Mouse (Mus musculus): Measurements from ENCODE around the gene Plcd3. TPM values are rescaled to one million over a fixed set of nuclear protein-coding genes. Genes with fewer than 3 reads are reported as not detected.

Plcd3 gene
- polyA plus RNA-seq, 1 experiment from 2014 or later = 3.1 TPM

DNA sequence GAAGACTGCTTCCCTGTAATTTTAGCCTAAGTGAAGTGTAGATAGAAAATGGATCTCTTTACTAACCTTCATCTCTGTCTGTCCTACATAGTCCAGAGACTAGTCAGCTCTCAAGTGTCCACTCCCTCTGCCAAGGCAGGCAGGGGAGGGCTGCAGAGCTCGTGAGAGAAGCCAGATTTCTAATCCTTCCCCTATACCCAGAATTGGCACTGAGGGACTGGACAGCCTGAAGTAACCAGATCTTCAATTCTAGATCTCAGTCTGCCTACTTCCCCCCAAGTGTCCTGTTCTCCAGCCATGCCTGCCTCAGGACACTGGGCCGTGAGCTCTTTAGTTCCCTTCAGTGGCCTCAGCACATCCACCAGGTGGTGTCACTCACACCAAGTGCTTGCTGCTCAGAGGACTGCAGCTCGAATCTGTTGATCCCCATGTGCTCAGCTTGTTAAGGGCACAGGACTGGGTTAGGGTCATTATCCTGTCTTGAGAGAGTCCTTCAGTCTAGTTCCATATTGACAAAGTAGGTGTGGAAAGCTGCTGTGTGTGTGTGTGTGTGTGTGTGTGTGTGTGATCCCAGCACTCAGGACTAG is 42.9 kb downstream of the Plcd3 start:
- Histone ChIP-seq H3K9me3 (ENCODE audit: control insufficient read depth, low read length) (no peaks in the 10 kb centered on the region), H3K9ac (ENCODE audit: low read length) (no peak overlapping the region), H3K4me2 (ENCODE audit: low read depth, low read length) (no peak overlapping the region), H3K4me3 (ENCODE audit: low read length) (no peak overlapping the region), H3K27me3 (ENCODE audit: control insufficient read depth, insufficient read depth, low read depth, low read length) (no peaks in the 10 kb centered on the region), H3K4me1 (replicated peaks; ENCODE audit: control insufficient read depth, insufficient read depth, low read length) (no peaks in the 10 kb centered on the region), H3K27ac (ENCODE audit: low read length) (no peak overlapping the region), H3K36me3 (ENCODE audit: control insufficient read depth, insufficient read depth, low read length) (peaks cover 39% of the 10 kb centered on the region)
- 75% methylated on average over 3 of the region's 3 CpGs for WGBS
- ATAC-seq (ENCODE audit: low read depth) = no peak

DNA sequence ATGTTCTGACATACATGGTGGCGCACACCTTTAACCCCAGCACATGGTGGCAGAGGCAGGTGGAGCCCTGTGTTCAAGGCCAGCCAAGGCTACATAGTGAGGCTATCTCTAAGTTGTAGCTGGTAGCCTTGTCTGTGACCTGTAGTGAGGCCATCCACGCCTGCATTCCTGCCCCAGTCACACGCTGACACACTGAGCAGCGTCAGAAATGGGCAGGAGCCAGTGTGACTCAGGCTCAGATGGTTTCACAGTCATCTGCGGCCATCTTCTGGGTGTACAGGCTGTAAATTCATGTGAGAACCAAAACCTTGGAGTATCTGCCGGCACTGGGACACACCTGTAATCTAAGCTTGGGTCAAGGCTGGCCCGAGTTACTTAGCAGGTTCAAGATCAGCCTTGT is 44.8 kb downstream of the Plcd3 start:
- H3K4me2 ChIP-seq (ENCODE audit: low read depth, low read length) = no peak overlapping the region
- no peak overlapping the region for H3K4me3 ChIP-seq (ENCODE audit: low read length)
- no peaks in the 10 kb centered on the region for H3K27me3 ChIP-seq (ENCODE audit: control insufficient read depth, insufficient read depth, low read depth, low read length)
- no peak overlapping the region for H3K9ac ChIP-seq (ENCODE audit: low read length)
- 96% methylated on average over 7 of the region's 7 CpGs for WGBS
- no peaks in the 10 kb centered on the region for H3K4me1 ChIP-seq (replicated peaks; ENCODE audit: control insufficient read depth, insufficient read depth, low read length)
- no peak for ATAC-seq (ENCODE audit: low read depth)
- H3K36me3 ChIP-seq (ENCODE audit: control insufficient read depth, insufficient read depth, low read length) = peaks cover 43% of the 10 kb centered on the region
- no peaks in the 10 kb centered on the region for H3K9me3 ChIP-seq (ENCODE audit: control insufficient read depth, low read length)
- no peak overlapping the region for H3K27ac ChIP-seq (ENCODE audit: low read length)

- 45% methylated on average over 6 of the region's 6 CpGs for WGBS
- no peak overlapping the region for H3K4me2 ChIP-seq (ENCODE audit: low read depth, low read length)
- 0 out of 2 replicates have a peak, but pooled peaks have one; percentile 41 for ATAC-seq (ENCODE audit: low read depth)
These were observed 46.7 kb downstream of the Plcd3 start for GRCm38 (mm10) chr11:103054798-103055197.

GRCm38 (mm10) chr11:103053191-103054076 is 48.0 kb downstream of the Plcd3 start:
- no peak overlapping the region for H3K9ac ChIP-seq (ENCODE audit: low read length)
- H3K4me3 ChIP-seq (ENCODE audit: low read length) = no peak overlapping the region
- peaks cover 41% of the 10 kb centered on the region for H3K36me3 ChIP-seq (ENCODE audit: control insufficient read depth, insufficient read depth, low read length)
- H3K27ac ChIP-seq (ENCODE audit: low read length) = no peak overlapping the region
- WGBS = 87% methylated on average over 18 of the region's 18 CpGs
- H3K27me3 ChIP-seq (ENCODE audit: control insufficient read depth, insufficient read depth, low read depth, low read length) = no peaks in the 10 kb centered on the region
- H3K4me1 ChIP-seq (replicated peaks; ENCODE audit: control insufficient read depth, insufficient read depth, low read length) = no peaks in the 10 kb centered on the region
- no peak overlapping the region for H3K4me2 ChIP-seq (ENCODE audit: low read depth, low read length)
- ATAC-seq (ENCODE audit: low read depth) = no peak
- no peaks in the 10 kb centered on the region for H3K9me3 ChIP-seq (ENCODE audit: control insufficient read depth, low read length)

More at GRCm38 (mm10) chr11:103054798-103055197, 46.7 kb downstream of the Plcd3 start:
- no peak overlapping the region for H3K9ac ChIP-seq (ENCODE audit: low read length)
- H3K4me1 ChIP-seq (replicated peaks; ENCODE audit: control insufficient read depth, insufficient read depth, low read length) = no peaks in the 10 kb centered on the region
- H3K27me3 ChIP-seq (ENCODE audit: control insufficient read depth, insufficient read depth, low read depth, low read length) = no peaks in the 10 kb centered on the region
- no peak overlapping the region for H3K4me3 ChIP-seq (ENCODE audit: low read length)
- no peaks in the 10 kb centered on the region for H3K9me3 ChIP-seq (ENCODE audit: control insufficient read depth, low read length)
- H3K36me3 ChIP-seq (ENCODE audit: control insufficient read depth, insufficient read depth, low read length) = peaks cover 45% of the 10 kb centered on the region
- H3K27ac ChIP-seq (ENCODE audit: low read length) = no peak overlapping the region

- Histone ChIP-seq H3K4me3 (ENCODE audit: low read length) (no peak overlapping the region), H3K9me3 (ENCODE audit: control insufficient read depth, low read length) (no peaks in the 10 kb centered on the region), H3K9ac (ENCODE audit: low read length) (no peak overlapping the region), H3K4me2 (ENCODE audit: low read depth, low read length) (no peak overlapping the region), H3K4me1 (replicated peaks; ENCODE audit: control insufficient read depth, insufficient read depth, low read length) (no peaks in the 10 kb centered on the region), H3K27ac (ENCODE audit: low read length) (no peak overlapping the region), H3K36me3 (ENCODE audit: control insufficient read depth, insufficient read depth, low read length) (peaks cover 33% of the 10 kb centered on the region), H3K27me3 (ENCODE audit: control insufficient read depth, insufficient read depth, low read depth, low read length) (no peaks in the 10 kb centered on the region)
- ATAC-seq (ENCODE audit: low read depth) = no peak
- 91% methylated on average over 6 of the region's 6 CpGs for WGBS
These were observed 49.4 kb downstream of the Plcd3 start for GRCm38 (mm10) chr11:103052078-103052477.

DNA sequence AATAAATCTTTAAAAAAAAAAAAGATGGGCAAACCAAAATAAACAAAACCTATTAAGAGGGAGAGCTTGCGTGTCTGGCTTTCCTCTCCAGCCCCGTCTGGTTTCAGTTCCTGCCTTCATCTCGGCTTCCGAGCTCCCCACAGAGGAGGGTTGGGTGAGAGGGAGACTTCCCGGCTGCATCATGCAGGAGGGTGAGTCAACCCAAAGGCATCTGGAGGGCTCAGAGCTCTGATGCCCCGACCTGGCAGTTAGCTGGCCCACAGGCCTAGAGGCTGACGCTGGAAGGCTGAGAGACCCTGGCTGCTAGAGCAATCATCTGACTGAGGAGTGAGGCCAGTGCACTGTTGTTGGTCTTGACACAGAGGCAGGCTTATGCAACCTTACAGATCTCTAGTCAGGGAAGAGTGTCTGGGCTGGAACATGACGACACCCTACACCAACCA is 50.2 kb downstream of the Plcd3 start:
- Histone ChIP-seq H3K36me3 (ENCODE audit: control insufficient read depth, insufficient read depth, low read length) (peaks cover 29% of the 10 kb centered on the region), H3K4me1 (replicated peaks; ENCODE audit: control insufficient read depth, insufficient read depth, low read length) (no peaks in the 10 kb centered on the region), H3K27me3 (ENCODE audit: control insufficient read depth, insufficient read depth, low read depth, low read length) (no peaks in the 10 kb centered on the region), H3K27ac (ENCODE audit: low read length) (peak overlapping the region; percentile 15; the same call in 1 of the 2 replicates), H3K4me2 (ENCODE audit: low read depth, low read length) (no peak overlapping the region), H3K9me3 (ENCODE audit: control insufficient read depth, low read length) (no peaks in the 10 kb centered on the region), H3K9ac (ENCODE audit: low read length) (no peak overlapping the region), H3K4me3 (ENCODE audit: low read length) (no peak overlapping the region)
- WGBS = 37% methylated on average over 8 of the region's 8 CpGs
- peak; percentile 54; the same call in 1 of the 2 replicates for ATAC-seq (ENCODE audit: low read depth)

DNA sequence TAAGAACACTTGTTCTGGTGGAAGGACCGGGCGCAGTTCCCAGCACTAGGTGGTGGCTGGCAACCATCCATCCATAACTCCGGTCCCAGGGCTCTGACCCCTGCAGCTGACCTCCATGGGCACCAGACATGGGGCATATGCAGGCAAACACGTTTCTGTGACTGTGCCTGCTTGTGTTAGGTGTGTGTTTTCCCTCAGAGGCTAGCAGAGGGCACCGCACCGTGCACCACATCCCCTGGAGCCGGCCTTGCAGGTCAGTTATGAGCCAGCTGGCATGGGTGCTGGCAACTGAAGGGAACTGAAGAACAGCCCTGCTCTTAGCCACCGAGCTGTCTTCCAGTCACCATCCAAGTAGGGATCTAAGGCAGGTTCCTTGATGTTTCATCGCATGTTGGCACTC is 51.3 kb downstream of the Plcd3 start:
- no peak for ATAC-seq (ENCODE audit: low read depth)
- Histone ChIP-seq H3K27ac (ENCODE audit: low read length) (no peak overlapping the region), H3K36me3 (ENCODE audit: control insufficient read depth, insufficient read depth, low read length) (peaks cover 29% of the 10 kb centered on the region), H3K27me3 (ENCODE audit: control insufficient read depth, insufficient read depth, low read depth, low read length) (no peaks in the 10 kb centered on the region), H3K9ac (ENCODE audit: low read length) (no peak overlapping the region), H3K9me3 (ENCODE audit: control insufficient read depth, low read length) (no peaks in the 10 kb centered on the region), H3K4me3 (ENCODE audit: low read length) (no peak overlapping the region), H3K4me2 (ENCODE audit: low read depth, low read length) (no peak overlapping the region), H3K4me1 (replicated peaks; ENCODE audit: control insufficient read depth, insufficient read depth, low read length) (no peaks in the 10 kb centered on the region)
- 85% methylated on average over 9 of the region's 9 CpGs for WGBS

GRCm38 (mm10) chr11:103049611-103050010 is 51.8 kb downstream of the Plcd3 start:
- no peak for ATAC-seq (ENCODE audit: low read depth)
- Histone ChIP-seq H3K4me1 (replicated peaks; ENCODE audit: control insufficient read depth, insufficient read depth, low read length) (no peaks in the 10 kb centered on the region), H3K9me3 (ENCODE audit: control insufficient read depth, low read length) (no peaks in the 10 kb centered on the region), H3K4me3 (ENCODE audit: low read length) (no peak overlapping the region), H3K27ac (ENCODE audit: low read length) (no peak overlapping the region), H3K27me3 (ENCODE audit: control insufficient read depth, insufficient read depth, low read depth, low read length) (no peaks in the 10 kb centered on the region), H3K36me3 (ENCODE audit: control insufficient read depth, insufficient read depth, low read length) (peaks cover 34% of the 10 kb centered on the region), H3K9ac (ENCODE audit: low read length) (no peak overlapping the region), H3K4me2 (ENCODE audit: low read depth, low read length) (no peak overlapping the region)
- WGBS = 76% methylated on average over 5 of the region's 5 CpGs

DNA sequence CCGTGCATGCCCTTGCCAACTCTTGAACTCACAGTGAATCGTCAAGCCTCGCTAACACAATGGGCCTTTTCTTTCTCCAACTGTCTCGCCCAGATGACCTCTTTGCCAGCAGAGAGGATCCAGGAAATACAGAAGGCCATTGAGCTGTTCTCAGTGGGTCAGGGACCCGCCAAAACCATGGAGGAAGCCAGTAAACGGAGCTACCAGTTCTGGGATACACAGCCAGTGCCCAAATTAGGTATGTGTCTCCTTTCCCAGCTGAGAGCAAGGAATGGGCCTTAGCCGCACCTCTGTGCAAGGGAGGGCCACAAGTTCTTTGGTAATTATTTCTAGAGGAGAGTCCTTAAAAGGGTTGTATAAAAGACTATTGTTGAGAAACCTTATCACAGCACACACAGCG is 55.2 kb downstream of the Plcd3 start:
- Histone ChIP-seq H3K4me3 (ENCODE audit: low read length) (no peak overlapping the region), H3K27me3 (ENCODE audit: control insufficient read depth, insufficient read depth, low read depth, low read length) (no peaks in the 10 kb centered on the region)

More for the DNA sequence above, 55.2 kb downstream of the Plcd3 start:
- Histone ChIP-seq H3K27ac (ENCODE audit: low read length) (no peak overlapping the region), H3K36me3 (ENCODE audit: control insufficient read depth, insufficient read depth, low read length) (peaks cover 37% of the 10 kb centered on the region), H3K9me3 (ENCODE audit: control insufficient read depth, low read length) (no peaks in the 10 kb centered on the region), H3K9ac (ENCODE audit: low read length) (no peak overlapping the region), H3K4me1 (replicated peaks; ENCODE audit: control insufficient read depth, insufficient read depth, low read length) (no peaks in the 10 kb centered on the region), H3K4me2 (ENCODE audit: low read depth, low read length) (no peak overlapping the region)
- 54% methylated on average over 8 of the region's 8 CpGs for WGBS
- no peak for ATAC-seq (ENCODE audit: low read depth)

Measured in lung, embryonic 16.5 days (tissue).